Mouse (Mus musculus) cerebral cortex, adult 2 months (tissue): ENCODE measurements around the gene Tox3.

Source experiments
- WGBS: fragments of 180-500 bp; shearing (Covaris S2); methylation state at CpG from one replicate; pipeline ENCODE4 v1.1.7; 2018; 5-methylcytosine and 5-hydroxymethylcytosine counted together

The Tox3 gene

GRCm38 (mm10) chr8:90330377-90331285 lies 17.5 kb downstream of the Tox3 start:
- 80% methylated on average over 7 of the region's 7 CpGs for WGBS

- 52% methylated on average over 4 of the region's 4 CpGs for WGBS
Observed at GRCm38 (mm10) chr8:90323824-90324223, 24.3 kb downstream of the Tox3 start.

GRCm38 (mm10) chr8:90322701-90323439 lies 25.3 kb downstream of the Tox3 start:
- WGBS, result 80% methylated on average over 8 of the region's 8 CpGs

- 56% methylated on average over 1 of the region's 1 CpGs for WGBS
Observed at GRCm38 (mm10) chr8:90321255-90321654, 26.9 kb downstream of the Tox3 start.

- WGBS, result 38% methylated on average over 7 of the region's 7 CpGs
Observed at GRCm38 (mm10) chr8:90314312-90314711, 33.8 kb downstream of the Tox3 start.

- WGBS, result 33% methylated on average over 12 of the region's 12 CpGs
Observed at GRCm38 (mm10) chr8:90302951-90303350, 45.2 kb downstream of the Tox3 start.

- WGBS, result 24% methylated on average over 5 of the region's 5 CpGs
Observed at GRCm38 (mm10) chr8:90302252-90302651, 45.9 kb downstream of the Tox3 start.

GRCm38 (mm10) chr8:90301543-90301942 lies 46.6 kb downstream of the Tox3 start:
- 49% methylated on average over 5 of the region's 5 CpGs for WGBS

- 64% methylated on average over 2 of the region's 2 CpGs for WGBS
Observed at GRCm38 (mm10) chr8:90300973-90301372, 47.2 kb downstream of the Tox3 start.

- WGBS, result 58% methylated on average over 3 of the region's 3 CpGs
Observed at GRCm38 (mm10) chr8:90294061-90294460, 54.1 kb downstream of the Tox3 start.

- WGBS, result 65% methylated on average over 6 of the region's 6 CpGs
Observed at GRCm38 (mm10) chr8:90290811-90291210, 57.3 kb downstream of the Tox3 start.

- WGBS, result 80% methylated on average over 9 of the region's 9 CpGs
Observed at GRCm38 (mm10) chr8:90276722-90277121, 71.4 kb downstream of the Tox3 start.

- WGBS, result 73% methylated on average over 7 of the region's 7 CpGs
Observed at GRCm38 (mm10) chr8:90273182-90273581, 75.0 kb downstream of the Tox3 start.

- 73% methylated on average over 10 of the region's 10 CpGs for WGBS
Observed at GRCm38 (mm10) chr8:90271920-90272319, 76.2 kb downstream of the Tox3 start.

- 59% methylated on average over 12 of the region's 12 CpGs for WGBS
Observed at GRCm38 (mm10) chr8:90267698-90268256, 80.4 kb downstream of the Tox3 start.

GRCm38 (mm10) chr8:90266986-90267385 lies 81.2 kb downstream of the Tox3 start:
- 78% methylated on average over 3 of the region's 3 CpGs for WGBS

GRCm38 (mm10) chr8:90266239-90266638 lies 81.9 kb downstream of the Tox3 start:
- WGBS, result 88% methylated on average over 8 of the region's 8 CpGs

GRCm38 (mm10) chr8:90254158-90254867 lies 93.8 kb downstream of the Tox3 start:
- WGBS, result 64% methylated on average over 11 of the region's 11 CpGs

GRCm38 (mm10) chr8:90246357-90246756 lies 101.8 kb downstream of the Tox3 start:
- 92% methylated on average over 8 of the region's 8 CpGs for WGBS

- WGBS, result 87% methylated on average over 3 of the region's 3 CpGs
Observed at GRCm38 (mm10) chr8:90245828-90246227, 102.3 kb downstream of the Tox3 start.

GRCm38 (mm10) chr8:90245187-90245586 lies 103.0 kb downstream of the Tox3 start:
- 78% methylated on average over 5 of the region's 5 CpGs for WGBS
